Mouse (Mus musculus): ENCODE measurements at regions not wholly inside any gene's neighbourhood (a gene's known extent, or its start where the extent isn't known, plus 50 kb on each side); places are given as distances from the start of the nearest gene placed in this dataset.

DNA sequence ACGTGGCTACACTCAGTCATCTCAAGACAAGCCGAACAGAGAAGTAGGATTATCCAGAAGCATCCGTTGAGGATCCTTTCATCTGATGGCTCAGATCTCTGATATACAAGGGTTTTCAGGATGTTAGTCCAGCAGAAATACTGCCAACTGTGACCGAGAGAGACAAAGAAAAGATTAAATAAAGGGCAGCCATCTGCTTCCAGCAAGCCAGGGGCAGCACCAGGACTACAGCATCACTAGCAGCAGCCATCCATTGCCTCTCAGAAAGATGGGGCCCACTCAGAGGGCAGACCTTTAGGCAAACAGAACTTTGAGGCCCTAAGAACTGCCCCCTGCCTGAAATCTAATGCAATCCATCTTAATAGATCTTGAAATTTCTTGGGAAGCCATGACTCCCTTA lies 77.6 kb upstream of the Neo1 start:
- no peak for TF ChIP-seq CTCF (IDR thresholded peaks at IDR 0.05; ENCODE audit: extremely low read depth, insufficient read length, insufficient replicate concordance, low read depth, low read length)
- TF ChIP-seq POLR2A (IDR thresholded peaks at IDR 0.05; ENCODE audit: low read depth, low read length) = no peak

Measured in small intestine, adult 2 months (tissue).